Mouse (Mus musculus): ENCODE results near the gene Nfix. TPM values are rescaled to one million over a fixed set of nuclear protein-coding genes. Genes with fewer than 3 reads are reported as not detected.
A peak's percentile ranks its signal among the peaks of the same experiment; 100 is the strongest.

The Nfix gene
- polyA plus RNA-seq, 1 experiment from 2014 or later, result 145 TPM

GRCm38 (mm10) chr8:84766422-84766821, 33.7 kb downstream of the Nfix start:
- Histone ChIP-seq H3K4me3 (peak overlapping the region; percentile 27), H3K4me1 (peaks cover 73% of the 10 kb centered on the region), H3K4me2 (peak overlapping the region; percentile 64), H3K27me3 (peaks cover 56% of the 10 kb centered on the region), H3K9ac (peak overlapping the region; percentile 68), H3K27ac (peak overlapping the region; percentile 61), H3K9me3 (replicated peaks) (no peaks in the 10 kb centered on the region), H3K36me3 (ENCODE audit: poor library complexity, severe bottlenecking) (peaks cover 54% of the 10 kb centered on the region)
- 47% methylated on average over 9 of the region's 9 CpGs for WGBS
- no peak for ATAC-seq

- Histone ChIP-seq H3K9me3 (replicated peaks) (no peaks in the 10 kb centered on the region), H3K9ac (peak overlapping the region; percentile 68), H3K27me3 (peaks cover 49% of the 10 kb centered on the region), H3K27ac (peak overlapping the region; percentile 61), H3K36me3 (ENCODE audit: poor library complexity, severe bottlenecking) (peaks cover 54% of the 10 kb centered on the region), H3K4me1 (peaks cover 73% of the 10 kb centered on the region), H3K4me2 (peak overlapping the region; percentile 64), H3K4me3 (peak overlapping the region; percentile 27)
- ATAC-seq, result no peak
- 6% methylated on average over 10 of the region's 10 CpGs for WGBS
Observed at GRCm38 (mm10) chr8:84765629-84766028, 34.5 kb downstream of the Nfix start.

- 65% methylated on average over 17 of the region's 17 CpGs for WGBS
- ATAC-seq, result no peak
- H3K9me3 ChIP-seq (replicated peaks), result no peaks in the 10 kb centered on the region
- peak overlapping the region; percentile 64 for H3K4me2 ChIP-seq
- H3K27me3 ChIP-seq, result peaks cover 45% of the 10 kb centered on the region
- H3K4me3 ChIP-seq, result peak overlapping the region; percentile 27
- peaks cover 54% of the 10 kb centered on the region for H3K36me3 ChIP-seq (ENCODE audit: poor library complexity, severe bottlenecking)
- H3K4me1 ChIP-seq, result peaks cover 72% of the 10 kb centered on the region
- H3K9ac ChIP-seq, result peak overlapping the region; percentile 68
- peak overlapping the region; percentile 61 for H3K27ac ChIP-seq
Observed at GRCm38 (mm10) chr8:84764870-84765495, 35.2 kb downstream of the Nfix start.

- Histone ChIP-seq H3K27ac (0 out of 2 replicates have a peak overlapping the region, but pooled peaks have one; percentile 61), H3K9me3 (replicated peaks) (no peaks in the 10 kb centered on the region), H3K9ac (no peak overlapping the region), H3K27me3 (peaks cover 36% of the 10 kb centered on the region), H3K4me3 (no peak overlapping the region), H3K36me3 (ENCODE audit: poor library complexity, severe bottlenecking) (peaks cover 52% of the 10 kb centered on the region), H3K4me1 (peaks cover 72% of the 10 kb centered on the region), H3K4me2 (peak overlapping the region; percentile 64)
- WGBS, result 68% methylated on average over 4 of the region's 4 CpGs
- ATAC-seq, result no peak
Observed at GRCm38 (mm10) chr8:84764100-84764499, 36.0 kb downstream of the Nfix start.

GRCm38 (mm10) chr8:84760901-84761300, 39.2 kb downstream of the Nfix start:
- no peak overlapping the region for H3K9ac ChIP-seq
- no peak overlapping the region; the same call in 1 of the 2 replicates for H3K4me3 ChIP-seq
- peaks cover 12% of the 10 kb centered on the region; the same call in 1 of the 2 replicates for H3K27me3 ChIP-seq
- no peaks in the 10 kb centered on the region for H3K9me3 ChIP-seq (replicated peaks)
- WGBS, result 26% methylated on average over 2 of the region's 2 CpGs
- H3K27ac ChIP-seq, result no peak overlapping the region
- no peak for ATAC-seq
- H3K4me2 ChIP-seq, result peak overlapping the region; percentile 14
- peaks cover 54% of the 10 kb centered on the region for H3K36me3 ChIP-seq (ENCODE audit: poor library complexity, severe bottlenecking)
- H3K4me1 ChIP-seq, result peaks cover 63% of the 10 kb centered on the region

GRCm38 (mm10) chr8:84760405-84760805, 39.7 kb downstream of the Nfix start:
- H3K4me2 ChIP-seq, result peak overlapping the region; percentile 14; the same call in 1 of the 2 replicates

GRCm38 (mm10) chr8:84759718-84760117, 40.4 kb downstream of the Nfix start:
- WGBS, result 91% methylated on average over 10 of the region's 10 CpGs
- H3K4me3 ChIP-seq, result no peak overlapping the region
- no peak overlapping the region for H3K9ac ChIP-seq
- peaks cover 51% of the 10 kb centered on the region for H3K4me1 ChIP-seq
- H3K4me2 ChIP-seq, result no peak overlapping the region
- no peak for ATAC-seq
- peaks cover 58% of the 10 kb centered on the region for H3K36me3 ChIP-seq (ENCODE audit: poor library complexity, severe bottlenecking)
- peaks cover 11% of the 10 kb centered on the region for H3K27me3 ChIP-seq
- H3K9me3 ChIP-seq (replicated peaks), result no peaks in the 10 kb centered on the region
- no peak overlapping the region; the same call in 1 of the 2 replicates for H3K27ac ChIP-seq

More at GRCm38 (mm10) chr8:84760405-84760805, 39.7 kb downstream of the Nfix start:
- peaks cover 16% of the 10 kb centered on the region for H3K27me3 ChIP-seq
- H3K36me3 ChIP-seq (ENCODE audit: poor library complexity, severe bottlenecking), result peaks cover 56% of the 10 kb centered on the region
- H3K4me1 ChIP-seq, result peaks cover 58% of the 10 kb centered on the region
- H3K9ac ChIP-seq, result no peak overlapping the region
- no peak overlapping the region; the same call in 1 of the 2 replicates for H3K4me3 ChIP-seq
- no peak for ATAC-seq
- H3K9me3 ChIP-seq (replicated peaks), result no peaks in the 10 kb centered on the region
- no peak overlapping the region for H3K27ac ChIP-seq
- 48% methylated on average over 7 of the region's 7 CpGs for WGBS

- peaks cover 46% of the 10 kb centered on the region for H3K4me1 ChIP-seq
- peaks cover 58% of the 10 kb centered on the region for H3K36me3 ChIP-seq (ENCODE audit: poor library complexity, severe bottlenecking)
- H3K9me3 ChIP-seq (replicated peaks), result no peaks in the 10 kb centered on the region
- no peak overlapping the region; the same call in 1 of the 2 replicates for H3K27ac ChIP-seq
- H3K4me2 ChIP-seq, result no peak overlapping the region
- 63% methylated on average over 7 of the region's 7 CpGs for WGBS
- H3K27me3 ChIP-seq, result peaks cover 10% of the 10 kb centered on the region; the same call in 1 of the 2 replicates
- no peak for ATAC-seq
- no peak overlapping the region for H3K4me3 ChIP-seq
- 0 out of 2 replicates have a peak overlapping the region, but pooled peaks have one; percentile 22 for H3K9ac ChIP-seq
Observed at GRCm38 (mm10) chr8:84759126-84759525, 41.0 kb downstream of the Nfix start.

GRCm38 (mm10) chr8:84758308-84758707, 41.8 kb downstream of the Nfix start:
- no peak overlapping the region for H3K4me3 ChIP-seq
- peaks cover 64% of the 10 kb centered on the region for H3K36me3 ChIP-seq (ENCODE audit: poor library complexity, severe bottlenecking)
- H3K9me3 ChIP-seq (replicated peaks), result no peaks in the 10 kb centered on the region
- H3K4me1 ChIP-seq, result peaks cover 40% of the 10 kb centered on the region
- WGBS, result 95% methylated on average over 3 of the region's 3 CpGs
- H3K9ac ChIP-seq, result no peak overlapping the region
- no peak overlapping the region for H3K4me2 ChIP-seq
- no peak for ATAC-seq
- peaks cover 9% of the 10 kb centered on the region for H3K27me3 ChIP-seq
- H3K27ac ChIP-seq, result no peak overlapping the region

GRCm38 (mm10) chr8:84757501-84757900, 42.6 kb downstream of the Nfix start:
- Histone ChIP-seq H3K4me2 (no peak overlapping the region), H3K9me3 (replicated peaks) (no peaks in the 10 kb centered on the region), H3K36me3 (ENCODE audit: poor library complexity, severe bottlenecking) (peaks cover 65% of the 10 kb centered on the region)

GRCm38 (mm10) chr8:84752734-84753582, 47.2 kb downstream of the Nfix start:
- ATAC-seq, result no peak
- peaks cover 43% of the 10 kb centered on the region for H3K36me3 ChIP-seq (ENCODE audit: poor library complexity, severe bottlenecking)
- H3K4me2 ChIP-seq, result no peak overlapping the region
- peaks cover 52% of the 10 kb centered on the region for H3K4me1 ChIP-seq
- H3K9me3 ChIP-seq (replicated peaks), result no peaks in the 10 kb centered on the region
- H3K4me3 ChIP-seq, result no peak overlapping the region
- WGBS, result 76% methylated on average over 6 of the region's 6 CpGs
- H3K27me3 ChIP-seq, result peaks cover 41% of the 10 kb centered on the region
- H3K27ac ChIP-seq, result no peak overlapping the region
- H3K9ac ChIP-seq, result no peak overlapping the region

More at GRCm38 (mm10) chr8:84757501-84757900, 42.6 kb downstream of the Nfix start:
- Histone ChIP-seq H3K9ac (no peak overlapping the region), H3K27me3 (peaks cover 16% of the 10 kb centered on the region), H3K4me1 (peaks cover 46% of the 10 kb centered on the region), H3K4me3 (no peak overlapping the region), H3K27ac (no peak overlapping the region)
- 47% methylated on average over 5 of the region's 5 CpGs for WGBS
- no peak for ATAC-seq

- no peak for ATAC-seq
- WGBS, result 55% methylated on average over 16 of the region's 16 CpGs
- Histone ChIP-seq H3K9me3 (replicated peaks) (no peaks in the 10 kb centered on the region), H3K4me2 (peak overlapping the region; percentile 21; the same call in 1 of the 2 replicates), H3K4me3 (no peak overlapping the region), H3K4me1 (peaks cover 80% of the 10 kb centered on the region), H3K27me3 (peaks cover 61% of the 10 kb centered on the region), H3K36me3 (ENCODE audit: poor library complexity, severe bottlenecking) (peaks cover 22% of the 10 kb centered on the region; the same call in 1 of the 2 replicates), H3K27ac (peak overlapping the region; percentile 62), H3K9ac (peak overlapping the region; percentile 48; the same call in 1 of the 2 replicates)
Observed at GRCm38 (mm10) chr8:84749519-84749918, 50.6 kb downstream of the Nfix start.
